Mouse (Mus musculus): Measurements from ENCODE around the gene Tbc1d9.
"Not testable (repeated sequence)": the region's sequence is repeated elsewhere in the genome, so short reads cannot be mapped to it uniquely, and the experiment has no call there.

Tbc1d9 gene

DNA sequence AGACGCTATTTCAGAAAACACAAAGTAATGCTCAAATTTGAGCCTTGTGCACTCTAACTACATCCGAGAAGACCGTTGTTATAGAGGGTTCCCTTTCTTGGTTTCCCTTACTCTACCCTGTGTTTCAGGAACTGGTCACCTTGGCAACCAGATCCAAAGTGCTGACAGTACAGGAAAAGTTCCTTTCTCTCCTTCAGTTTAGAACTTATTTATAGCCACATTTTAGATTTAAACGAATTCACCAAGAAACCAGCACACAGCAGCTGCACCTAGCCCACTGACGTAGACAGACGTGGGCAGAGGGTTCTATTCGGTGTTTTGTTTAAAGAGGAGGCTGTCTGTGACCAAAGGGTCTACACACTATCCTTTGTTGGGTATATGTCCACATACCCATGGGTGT is 79.0 kb downstream of the Tbc1d9 start:
- no peak for DNase-seq

DNA sequence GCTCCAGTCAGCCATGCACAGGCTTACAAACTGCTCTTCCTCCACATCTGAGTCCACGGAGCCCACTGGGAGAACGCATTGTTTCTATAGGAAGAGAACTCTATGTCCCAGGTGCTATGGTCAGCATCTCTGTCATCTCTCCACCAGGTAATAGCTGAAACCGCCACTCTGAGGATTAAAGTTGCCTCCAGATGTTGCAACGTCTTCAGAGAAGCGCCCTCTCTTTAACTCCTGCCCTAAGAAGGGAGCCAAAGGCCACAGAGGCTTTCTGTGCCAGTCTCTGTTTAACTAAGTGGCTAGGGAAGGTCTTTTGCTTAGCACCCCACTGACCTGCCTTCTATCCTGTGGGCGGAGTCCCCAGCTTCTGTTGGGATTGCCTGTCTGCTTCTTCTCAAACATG is 85.7 kb downstream of the Tbc1d9 start:
- no peak for DNase-seq

DNA sequence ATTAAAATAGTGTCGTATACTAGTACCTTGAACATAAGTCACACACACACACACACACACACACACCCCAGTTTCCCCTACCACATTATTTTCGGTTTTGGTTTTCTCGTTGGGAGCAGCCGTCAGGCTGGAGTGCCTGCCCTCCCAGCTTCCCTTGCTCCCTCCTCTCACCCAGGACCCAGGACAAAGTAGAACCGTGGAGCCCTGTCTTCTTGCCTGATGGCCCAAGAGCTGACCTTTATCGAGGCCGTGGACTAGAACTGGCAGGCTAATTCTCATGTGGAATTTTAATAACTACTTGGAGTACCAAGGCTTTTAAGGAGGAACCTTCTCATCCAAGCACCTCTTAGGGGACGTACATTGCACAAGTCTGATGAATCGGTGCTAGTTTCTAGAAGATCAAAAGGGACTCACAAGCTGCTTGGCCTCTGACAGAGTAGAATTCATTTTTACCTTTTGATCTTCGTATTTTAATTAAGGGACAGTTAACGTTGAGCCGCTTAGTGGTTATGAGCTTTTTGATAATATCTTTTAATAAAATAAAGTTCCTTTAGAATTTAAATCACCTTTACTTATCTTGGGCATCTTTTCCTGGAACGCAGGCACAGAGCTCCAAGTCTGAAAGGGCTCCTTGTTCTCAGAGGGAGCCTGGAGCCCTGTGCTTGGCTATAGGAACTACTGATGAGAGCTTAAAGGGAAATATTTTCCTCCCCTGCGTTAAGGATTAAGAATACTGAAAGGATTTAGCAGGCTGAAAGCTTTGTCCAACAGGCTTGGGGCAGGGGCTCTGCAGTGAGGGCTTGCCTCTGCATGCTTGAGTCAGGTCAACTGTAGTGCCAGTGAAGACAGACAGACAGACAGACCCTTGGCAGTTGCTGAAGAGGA is 86.5 kb downstream of the Tbc1d9 start:
- peak; percentile 13 for DNase-seq

DNA sequence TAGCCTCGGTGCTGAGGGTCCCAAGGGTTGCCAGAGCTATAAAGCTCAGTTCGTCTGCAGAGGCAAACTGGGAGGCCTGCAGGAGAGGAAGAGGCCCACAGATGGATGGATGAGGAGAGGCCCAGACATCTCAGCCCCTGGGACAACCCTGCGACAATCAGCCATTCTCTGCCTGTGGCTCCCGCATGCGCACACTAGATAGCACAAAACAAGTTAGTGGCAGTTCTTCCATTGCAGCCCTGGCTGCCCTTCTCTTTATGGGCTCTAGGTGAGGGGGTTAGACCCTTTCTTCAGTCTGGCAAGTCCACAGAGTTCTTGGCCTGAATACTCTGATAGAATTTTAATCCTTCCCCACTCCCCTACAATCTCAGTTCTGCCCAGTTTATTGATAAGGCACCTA is 87.6 kb downstream of the Tbc1d9 start:
- DNase-seq: no peak

DNA sequence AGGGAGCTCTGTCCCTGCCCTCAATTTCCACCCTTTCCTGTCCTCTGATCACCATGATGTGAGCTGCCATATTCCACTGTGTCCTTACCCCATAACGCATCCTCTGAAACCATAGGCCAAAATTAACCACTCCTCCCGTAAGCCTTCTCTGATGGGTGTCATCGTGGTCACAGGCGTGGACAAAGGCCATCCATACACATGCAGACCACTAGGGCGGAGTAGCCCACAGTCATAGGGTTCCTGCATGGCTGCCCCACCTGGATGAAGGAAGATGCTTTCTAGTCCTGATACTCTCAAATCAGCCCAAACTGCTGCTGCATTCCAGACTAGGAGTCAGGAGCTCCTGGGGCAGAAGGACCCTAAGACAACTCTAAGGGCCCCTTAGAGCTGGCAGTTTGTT is 92.5 kb downstream of the Tbc1d9 start:
- DNase-seq: no peak

DNA sequence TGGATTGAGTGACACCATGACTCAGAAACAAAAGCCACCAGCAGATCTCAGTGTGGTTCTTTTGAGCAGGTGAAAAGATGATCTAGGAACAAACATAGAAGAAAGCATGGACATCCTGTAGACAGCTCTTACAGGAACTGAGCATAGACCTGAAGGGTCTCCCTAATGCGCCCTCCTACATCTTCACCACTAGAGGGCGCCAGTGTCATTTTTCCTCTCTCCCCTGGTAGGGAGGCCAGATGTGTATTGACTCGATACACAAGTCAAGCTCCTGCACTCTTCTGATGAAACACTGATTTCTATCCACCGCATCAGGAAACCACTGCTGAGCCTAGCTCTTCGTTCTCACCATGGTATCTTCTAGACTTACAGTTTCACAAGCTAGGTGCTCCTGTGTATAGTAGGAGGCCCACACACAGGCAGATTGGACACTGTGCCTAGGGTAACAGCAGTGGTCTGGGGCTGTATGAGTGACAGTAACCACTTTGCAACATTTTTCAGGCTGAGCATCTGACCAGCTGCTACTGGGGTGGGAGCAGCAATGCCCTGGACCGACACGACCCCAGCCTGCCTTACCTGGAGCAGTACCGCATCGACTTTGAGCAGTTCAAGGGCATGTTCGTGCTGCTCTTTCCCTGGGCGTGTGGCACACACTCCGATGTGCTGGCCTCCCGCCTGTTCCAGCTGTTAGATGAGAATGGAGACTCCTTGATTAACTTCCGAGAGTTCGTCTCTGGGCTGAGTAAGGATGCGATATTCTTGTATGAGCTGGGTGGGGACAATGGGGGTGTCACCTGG is 95.5 kb downstream of the Tbc1d9 start:
- DNase-seq: peak; percentile 53

DNA sequence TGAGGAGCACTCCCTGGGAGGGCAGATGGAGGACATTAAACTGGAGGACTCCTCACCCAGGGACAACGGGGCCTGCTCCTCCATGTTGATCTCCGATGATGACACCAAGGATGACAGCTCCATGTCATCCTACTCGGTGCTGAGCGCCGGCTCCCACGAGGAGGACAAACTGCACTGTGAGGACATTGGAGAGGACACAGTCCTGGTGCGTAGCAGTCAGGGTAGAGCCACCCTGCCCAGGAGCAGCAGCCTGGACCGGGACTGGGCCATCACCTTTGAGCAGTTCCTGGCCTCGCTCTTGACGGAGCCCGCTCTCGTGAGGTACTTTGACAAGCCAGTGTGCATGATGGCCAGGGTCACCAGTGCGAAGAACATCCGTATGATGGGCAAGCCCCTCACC is 106.0 kb downstream of the Tbc1d9 start:
- no peak for DNase-seq

DNA sequence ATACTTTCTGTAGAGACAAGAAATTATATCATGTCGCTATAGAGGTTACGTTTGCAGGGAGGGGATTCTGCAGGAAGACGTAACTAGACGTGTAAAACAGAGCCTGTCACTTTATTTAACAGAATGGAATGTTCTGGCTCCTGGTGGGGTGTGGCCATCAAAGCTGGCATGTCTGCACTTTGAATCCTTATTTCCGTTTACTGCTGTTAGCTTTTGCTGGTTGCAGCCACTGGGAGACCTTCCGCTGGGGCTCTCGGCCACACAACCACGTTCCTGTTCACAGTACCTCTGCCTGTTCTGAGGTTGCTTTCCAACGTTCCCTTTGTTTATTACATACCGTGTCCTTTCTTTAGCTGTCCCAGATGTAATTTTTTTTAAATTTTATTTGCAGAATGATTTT is 107.3 kb downstream of the Tbc1d9 start:
- no peak for DNase-seq

DNA sequence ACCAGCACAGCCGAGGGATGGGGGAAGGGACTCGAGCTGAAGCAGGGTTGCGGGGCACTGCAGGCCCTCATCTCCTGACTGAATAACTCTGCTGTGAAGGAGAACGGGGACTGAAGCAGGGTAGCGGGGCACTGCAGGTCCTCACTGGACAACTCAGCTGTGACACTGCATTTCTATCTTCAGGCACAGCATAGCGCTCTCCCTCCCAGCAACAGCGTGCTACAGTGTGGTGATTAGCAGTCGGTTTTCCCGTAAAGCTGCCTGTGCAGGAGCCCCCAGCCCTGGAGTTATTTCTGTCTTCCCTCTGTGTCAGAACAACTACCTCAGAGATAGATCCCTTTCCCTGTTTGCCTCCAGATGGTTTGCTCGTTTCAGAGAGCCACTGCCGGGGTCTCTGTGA is 109.3 kb downstream of the Tbc1d9 start:
- no peak for DNase-seq

DNA sequence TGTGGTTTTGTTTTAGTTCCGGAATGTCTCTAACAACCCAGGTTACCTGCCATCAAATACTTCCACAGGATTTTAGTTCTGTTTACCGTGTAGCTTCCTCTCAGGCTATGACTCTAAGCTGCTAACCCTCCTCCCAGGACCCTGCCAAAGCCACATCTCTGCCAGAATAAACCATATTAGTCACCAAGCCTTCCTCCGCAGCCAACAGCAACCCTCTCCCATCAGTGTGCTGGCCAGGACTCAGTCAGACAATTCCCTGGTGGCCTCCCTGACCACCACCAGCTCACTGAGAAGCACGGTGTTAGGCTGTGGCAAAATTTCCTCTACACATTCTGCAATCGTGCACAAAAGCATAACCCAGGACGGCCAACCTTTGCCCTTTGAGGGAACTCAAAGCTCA is 113.3 kb downstream of the Tbc1d9 start:
- DNase-seq: no peak

DNA sequence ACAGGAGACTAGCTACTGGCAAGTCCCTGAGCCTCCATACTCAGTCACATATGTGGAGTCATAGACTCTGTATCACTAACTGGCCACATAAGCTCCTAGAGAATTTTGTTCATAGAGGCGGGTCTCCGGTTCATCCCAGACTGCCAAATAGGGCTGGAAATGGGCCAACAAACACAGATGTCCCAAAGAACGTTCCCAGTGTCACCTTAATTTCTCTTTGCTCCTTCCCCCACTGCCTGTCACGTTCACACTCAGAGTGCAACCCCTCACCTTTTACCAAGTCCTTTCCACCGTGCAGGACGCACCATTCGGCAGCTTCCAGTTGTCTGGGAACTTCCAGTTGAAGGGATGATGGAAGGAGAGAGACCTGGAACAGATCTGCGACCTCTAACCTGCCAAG is 120.2 kb downstream of the Tbc1d9 start:
- DNase-seq: no peak

DNA sequence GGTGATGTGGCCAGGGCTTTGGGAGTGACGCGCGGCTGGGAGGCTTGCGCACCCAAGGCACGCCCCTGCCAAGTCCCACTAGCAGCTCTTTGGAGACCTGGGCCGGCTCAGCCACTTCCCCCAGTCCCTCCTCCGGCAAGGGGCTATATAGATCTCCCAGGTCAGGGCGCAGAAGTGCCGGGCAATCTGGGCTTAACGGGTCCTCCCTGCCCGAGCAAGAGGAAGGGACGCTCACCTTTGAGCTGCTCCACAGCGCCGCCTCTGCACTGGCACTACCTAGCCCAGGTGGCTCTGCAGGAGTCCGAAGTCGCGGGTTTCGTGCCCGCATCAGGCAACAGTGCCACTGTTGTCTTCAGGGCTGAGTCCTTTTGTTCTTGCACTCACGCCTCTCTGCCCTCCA is 125.0 kb downstream of the Tbc1d9 start, which contains the start of gene Ucp1:
Gene Ucp1 (plus strand): TSS at position 177 of the 400 bp plus-strand sequence.
- no peak for DNase-seq

DNA sequence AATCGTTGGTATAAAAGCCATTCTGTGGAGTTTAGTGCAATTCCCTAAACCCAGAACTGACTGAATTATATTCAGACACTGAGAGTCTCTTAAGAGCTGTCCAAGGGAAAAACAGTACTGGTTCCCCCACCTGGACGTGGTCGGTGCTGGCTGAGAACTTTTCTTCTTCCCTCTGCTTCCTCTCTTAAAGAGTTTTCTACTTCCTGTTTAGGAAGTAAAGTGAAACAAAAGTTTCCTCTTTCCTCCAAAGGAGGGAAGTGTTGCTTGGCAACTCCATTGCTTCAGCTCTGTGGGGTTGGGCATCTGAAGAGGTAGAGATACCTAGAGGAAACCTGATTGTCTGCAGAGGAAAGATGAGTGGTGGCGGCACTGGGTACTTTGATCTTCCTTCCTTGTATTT is 132.2 kb downstream of the Tbc1d9 start:
- DNase-seq: no peak

DNA sequence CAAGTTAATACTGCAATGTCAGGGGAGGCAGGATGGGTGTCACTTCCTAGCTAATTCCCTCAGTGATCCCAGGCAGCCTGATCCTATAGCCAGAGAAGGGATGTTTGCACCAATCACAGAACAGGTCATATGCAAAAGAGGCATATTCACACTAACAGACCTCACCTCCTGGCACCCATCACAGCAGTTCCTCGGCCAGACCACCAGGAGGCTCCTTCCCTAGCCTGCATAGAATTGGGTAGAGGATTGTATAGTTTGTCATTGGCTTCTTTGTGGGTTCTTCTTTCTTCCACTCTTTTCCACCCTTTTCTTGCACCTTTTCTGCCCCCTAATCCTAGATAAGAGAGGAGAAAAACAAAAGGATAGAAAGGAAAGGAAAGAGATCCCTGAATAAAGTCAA is 135.0 kb downstream of the Tbc1d9 start:
- no peak for DNase-seq

DNA sequence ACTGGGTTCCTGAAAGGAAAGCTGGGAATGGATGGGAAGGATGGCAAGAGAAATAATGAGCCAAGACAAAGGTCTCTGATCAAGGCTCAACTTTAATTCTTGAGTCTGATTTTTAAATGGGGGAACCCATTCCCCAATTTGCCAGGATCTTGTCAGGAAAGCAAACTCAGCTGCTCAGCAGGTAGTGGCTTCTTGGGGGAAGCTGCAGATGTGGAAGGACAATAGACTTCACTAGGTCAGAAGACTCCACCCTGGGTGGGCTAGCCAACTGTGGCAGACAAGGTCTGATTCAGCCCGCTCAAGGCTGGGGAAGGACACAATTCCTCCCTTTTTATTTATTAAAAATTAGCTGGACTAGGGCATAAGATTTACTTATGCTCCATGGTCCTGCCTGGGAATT is 139.8 kb downstream of the Tbc1d9 start:
- DNase-seq: no peak

DNA sequence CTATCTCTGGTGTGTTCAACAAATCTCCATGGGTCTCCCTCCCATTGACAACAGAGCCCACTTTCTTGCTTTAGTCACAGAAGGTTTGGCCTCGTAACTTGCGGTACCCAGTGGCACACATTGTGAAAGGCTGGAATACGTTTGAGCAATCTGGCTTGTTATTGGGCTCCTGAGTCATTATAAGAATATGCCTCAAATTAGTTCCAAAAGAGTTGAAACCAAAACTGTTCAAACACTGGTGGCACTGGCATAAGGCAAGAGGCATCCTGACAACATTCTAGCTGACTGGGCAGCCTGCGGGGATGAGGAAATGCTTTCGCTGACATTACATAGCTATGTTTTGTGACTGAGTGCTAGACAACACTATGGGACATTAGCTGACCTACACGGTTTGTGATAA is 144.7 kb downstream of the Tbc1d9 start:
- DNase-seq: no peak

DNA sequence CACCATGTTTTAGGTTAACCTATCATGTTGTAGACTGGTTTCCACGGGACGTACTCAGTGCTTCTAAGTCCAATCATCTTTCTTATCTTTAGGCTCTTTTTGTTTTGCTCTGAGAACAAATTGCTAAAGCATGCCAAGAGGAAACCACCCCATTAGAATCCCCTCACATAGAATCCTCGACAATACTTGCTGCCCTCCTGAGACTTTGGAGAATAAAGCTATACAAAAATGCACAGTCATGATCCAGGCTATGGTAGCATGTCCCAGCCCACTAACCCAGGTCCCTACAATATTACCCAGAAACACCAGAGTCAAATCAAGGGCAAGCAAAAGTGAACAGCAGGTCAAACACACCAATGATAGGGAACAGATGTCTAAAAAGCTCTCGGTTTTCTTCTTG is 149.9 kb downstream of the Tbc1d9 start:
- DNase-seq: not testable (repeated sequence)

DNA sequence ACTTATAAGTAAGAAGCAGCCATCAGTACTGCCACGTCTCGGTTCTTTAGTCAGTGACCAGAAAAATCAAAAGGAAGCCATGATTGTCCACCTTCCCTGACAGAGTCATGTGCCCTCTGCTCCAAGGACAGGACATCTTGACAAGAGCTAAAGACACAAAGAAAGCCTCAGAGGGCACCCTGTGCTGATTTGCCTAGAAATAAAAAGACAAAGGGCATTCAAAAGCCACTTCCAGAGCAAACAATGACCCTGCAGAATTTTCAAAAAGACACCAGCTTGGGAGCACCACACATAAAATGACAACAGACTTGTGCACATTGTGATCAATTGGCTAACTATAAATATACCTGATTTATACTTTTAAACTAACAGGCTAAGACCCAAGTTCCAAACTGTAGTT is 150.5 kb downstream of the Tbc1d9 start:
- no peak for DNase-seq

DNA sequence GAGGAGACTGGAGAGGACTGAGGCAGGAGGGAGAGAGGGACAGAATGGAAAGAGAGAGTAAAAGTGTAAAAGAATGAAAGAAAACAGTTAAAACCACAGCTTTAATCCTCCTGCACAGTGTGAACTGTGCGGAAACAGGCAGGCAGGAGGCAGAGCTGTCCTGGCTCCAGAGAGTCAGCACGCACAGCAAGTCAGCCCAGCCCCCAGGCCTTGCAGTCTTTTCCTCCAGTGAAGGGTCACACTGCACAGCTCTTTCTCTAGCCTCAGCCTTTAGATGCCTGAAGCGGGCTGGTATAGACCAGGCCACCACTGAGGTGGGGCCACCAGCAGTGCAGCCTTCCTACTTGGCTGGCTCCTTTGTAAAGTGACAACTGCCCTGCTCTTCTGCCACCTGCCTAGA is 155.4 kb downstream of the Tbc1d9 start:
- DNase-seq: no peak

DNA sequence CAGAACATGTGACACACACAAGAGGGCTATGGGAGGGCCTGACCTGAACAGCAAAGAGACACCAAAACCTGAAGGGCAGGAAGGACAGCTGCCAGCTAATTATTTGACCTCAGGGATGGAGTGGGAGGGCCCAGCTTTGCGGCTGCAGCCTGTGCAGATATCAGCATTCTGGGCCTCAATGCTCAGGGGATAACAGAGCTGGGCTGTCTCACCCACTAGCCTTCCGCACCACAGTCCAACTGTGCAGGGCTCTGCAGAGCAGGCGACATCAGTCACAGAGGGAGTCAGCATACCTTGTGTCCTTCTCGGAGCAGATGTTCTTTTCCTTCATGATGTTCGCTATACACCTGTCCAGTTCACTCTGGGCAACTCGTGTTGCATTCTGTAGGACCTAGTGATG is 157.2 kb downstream of the Tbc1d9 start:
- DNase-seq: no peak
